Mouse (Mus musculus) gastrocnemius, postnatal 36 days (tissue): Measurements from ENCODE around the gene Vstm2b. TPM values are rescaled to one million over a fixed set of nuclear protein-coding genes. Genes with fewer than 3 reads are reported as not detected.

Experiments
- DNase-seq, 2 experiments: peaks; one replicate each; pipeline ENCODE4 v3.0.0; 2022
- intact Hi-C: fragments of 180-260 bp; cut with DNase I; formaldehyde crosslinking; loops from one replicate; pipeline ENCODE4 v1.15.1; 2025
- total RNA-seq, 2 experiments: library from RNA; stranded (reverse); gene quantifications; 2 replicates each; pipeline ENCODE4 v1.2.3; 2021

The Vstm2b gene
- total RNA-seq, 2 experiments from 2014 or later = 0.54 TPM; not detected in 1

DNA sequence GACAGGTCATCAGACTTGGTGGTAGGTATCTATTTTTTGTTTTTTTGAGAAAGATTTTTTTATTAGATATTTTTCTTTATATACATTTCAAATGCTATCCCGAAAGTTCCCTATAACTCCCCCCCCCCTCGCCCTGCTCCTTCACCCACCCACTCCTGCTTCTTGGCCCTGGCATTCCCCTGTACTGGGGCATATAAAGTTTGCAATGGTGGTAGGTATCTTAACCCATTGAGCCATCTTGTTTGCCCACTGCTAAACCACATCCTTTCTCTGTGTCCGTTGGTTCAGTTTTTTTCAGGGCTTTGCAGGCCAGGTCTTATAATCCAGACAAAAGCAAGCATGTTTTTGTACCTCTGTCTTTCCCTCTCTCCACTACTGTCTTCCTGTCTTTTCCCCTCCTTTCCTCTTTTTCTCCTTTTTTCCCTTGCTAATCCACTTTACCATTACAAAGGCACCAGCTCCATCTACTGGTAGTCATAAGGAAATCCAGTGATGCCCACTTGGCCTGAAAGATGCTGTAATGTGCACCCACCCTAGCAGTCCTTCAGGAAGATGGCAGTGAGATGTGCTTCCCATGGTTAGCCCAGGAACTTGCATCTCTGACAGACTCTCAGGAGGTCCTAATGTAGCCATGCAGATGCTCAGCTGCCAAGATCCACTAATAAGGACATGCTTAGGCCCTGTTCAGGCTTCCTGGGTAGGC, 44.3 kb downstream of the Vstm2b start:
- no peak for DNase-seq
- intact Hi-C loops = no loop called here

Other genes with a start within 250 kb of the Vstm2b start
- not detected for gene 4930433I11Rik, start 89.2 kb downstream of the Vstm2b start, total RNA-seq
- not detected for gene Gm4884, start 134.4 kb downstream of the Vstm2b start, total RNA-seq